Mouse (Mus musculus) intestine, postnatal 0 days (tissue): ENCODE results near the gene B9d1. TPM values are rescaled to one million over a fixed set of nuclear protein-coding genes. Genes with fewer than 3 reads are reported as not detected.

Experiments
- ATAC-seq: fragments of 200-750 bp; cut with Nextera tagmentation; 2 replicates; pipeline ENCODE4 v1.8.0; 2017; ENCODE audit warnings: mild to moderate bottlenecking, moderate TSS enrichment, moderate library complexity
- H3K27ac ChIP-seq: fragments of 300-500 bp; sonication (generic); 2 replicates; pipeline ENCODE4 v1.5.1; 2014; ENCODE audit warnings: mild to moderate bottlenecking, low read depth, low read length, moderate library complexity
- H3K27me3 ChIP-seq: fragments of 300-500 bp; sonication (generic); replicated peaks from 2 replicates; pipeline ENCODE4 v1.6.1; 2014; ENCODE audit warnings: low read length, mixed read lengths; ENCODE audit not compliant: control insufficient read depth, insufficient read depth
- H3K36me3 ChIP-seq: fragments of 300-500 bp; sonication (generic); 2 replicates; pipeline ENCODE4 v1.6.1; 2014; ENCODE audit warnings: mild to moderate bottlenecking, moderate library complexity; ENCODE audit not compliant: control insufficient read depth, insufficient read depth
- H3K4me1 ChIP-seq: fragments of 300-500 bp; sonication (generic); replicated peaks from 2 replicates; pipeline ENCODE4 v1.6.1; 2014; ENCODE audit warnings: antibody characterized with exemption, low read length, mixed read lengths; ENCODE audit not compliant: control insufficient read depth, insufficient read depth
- H3K4me2 ChIP-seq: fragments of 300-500 bp; sonication (generic); replicated peaks from 2 replicates; pipeline ENCODE4 v1.6.1; 2014; ENCODE audit warnings: low read depth, mild to moderate bottlenecking, moderate library complexity
- H3K4me3 ChIP-seq: fragments of 300-500 bp; sonication (generic); 2 replicates; pipeline ENCODE4 v1.5.1; 2014; ENCODE audit warnings: low read depth, low read length
- H3K9ac ChIP-seq: fragments of 300-500 bp; sonication (generic); 2 replicates; pipeline ENCODE4 v1.6.1; 2014; ENCODE audit warnings: mild to moderate bottlenecking, low read depth, low read length
- H3K9me3 ChIP-seq: fragments of 300-500 bp; sonication (generic); 2 replicates; pipeline ENCODE4 v1.6.1; 2016; ENCODE audit warnings: mixed run types; ENCODE audit not compliant: control insufficient read depth
- CTCF ChIP-seq: sonication (generic); IDR thresholded peaks from 2 replicates; pipeline ENCODE4 v1.5.1; 2016; ENCODE audit warnings: low read depth, mild to moderate bottlenecking, control low read depth, antibody characterized with exemption, moderate library complexity
- WGBS: fragments of 180-500 bp; shearing (Covaris S2); extraction: QIAGEN DNeasy Blood & Tissue Kit; methylation state at CpG from one replicate; pipeline ENCODE4 v1.1.7; 2014; 5-methylcytosine and 5-hydroxymethylcytosine counted together
- polyA plus RNA-seq: library from polyadenylated mRNA; unstranded; fragments of >200 nt; fragmentation: Nextera tagmentation; extraction: Ambion mirVana; gene quantifications from 2 replicates; pipeline ENCODE4 v1.2.1, GENCODE M21; 2015

Gene B9d1
- polyA plus RNA-seq, 1 experiment from 2014 or later = 6.1 TPM

DNA sequence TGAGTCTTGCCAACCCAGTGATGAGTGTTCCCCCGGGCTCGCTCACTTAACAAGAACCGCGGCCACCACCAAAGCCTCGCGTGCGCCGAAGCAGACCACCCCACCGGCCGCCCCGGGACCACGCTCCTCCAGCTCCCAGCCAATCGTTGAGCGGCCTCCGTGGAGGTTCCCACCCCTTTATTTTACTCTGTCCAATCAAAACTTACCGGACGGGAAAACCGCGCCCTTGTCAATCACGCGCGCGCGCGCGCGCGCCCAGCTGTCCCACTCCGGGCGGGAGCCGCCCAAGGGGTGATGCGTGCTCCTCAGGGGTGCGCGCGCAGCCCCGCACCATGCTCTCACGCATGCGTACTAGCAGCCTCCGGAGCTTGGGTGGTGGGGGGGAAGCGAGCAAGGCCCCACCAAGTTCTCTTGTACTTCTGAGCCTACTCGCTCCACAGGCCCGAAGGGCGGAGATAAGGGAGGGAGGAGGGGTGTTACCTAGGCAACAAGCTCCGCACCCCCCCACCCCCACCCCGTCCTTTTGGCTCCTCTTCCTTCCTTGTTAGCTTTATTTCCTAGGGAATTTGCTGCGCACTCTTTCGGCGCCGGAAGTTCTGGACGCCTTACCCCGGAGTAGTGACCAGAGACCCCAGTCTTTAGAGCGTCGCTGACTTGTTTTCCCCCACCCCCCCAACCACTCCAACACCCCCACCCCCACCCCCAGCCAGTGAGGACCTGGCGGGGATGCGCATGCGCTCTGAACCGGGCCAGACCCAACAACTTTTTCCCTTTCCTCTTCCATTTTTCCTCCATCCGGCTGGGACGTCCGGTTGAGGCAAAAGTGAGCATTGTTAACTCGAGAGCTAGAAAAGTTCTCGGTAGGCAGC is 10.6 kb upstream of the B9d1 start, which contains the start of gene Mapk7:
Gene Mapk7 (minus strand): TSS at position 278 of the 869 bp plus-strand sequence.
- WGBS = under 1% methylated on average over 61 of the region's 62 CpGs
- no peaks in the 10 kb centered on the region for H3K9me3 ChIP-seq
- peak within 1 kb of the TSS; percentile 82 for H3K4me2 ChIP-seq
- H3K36me3 ChIP-seq = peaks cover 23% of the 10 kb centered on the region
- peak within 1 kb of the TSS; percentile 90 for H3K4me3 ChIP-seq
- TF ChIP-seq CTCF = no peak
- peak within 1 kb of the TSS; percentile 69 for H3K9ac ChIP-seq
- no peaks in the 10 kb centered on the region for H3K27me3 ChIP-seq
- ATAC-seq = peak; percentile 96
- 0 out of 2 replicates have a peak, but pooled peaks cover 13% of the 10 kb centered on the region for H3K4me1 ChIP-seq
- peak within 1 kb of the TSS; percentile 82 for H3K27ac ChIP-seq

DNA sequence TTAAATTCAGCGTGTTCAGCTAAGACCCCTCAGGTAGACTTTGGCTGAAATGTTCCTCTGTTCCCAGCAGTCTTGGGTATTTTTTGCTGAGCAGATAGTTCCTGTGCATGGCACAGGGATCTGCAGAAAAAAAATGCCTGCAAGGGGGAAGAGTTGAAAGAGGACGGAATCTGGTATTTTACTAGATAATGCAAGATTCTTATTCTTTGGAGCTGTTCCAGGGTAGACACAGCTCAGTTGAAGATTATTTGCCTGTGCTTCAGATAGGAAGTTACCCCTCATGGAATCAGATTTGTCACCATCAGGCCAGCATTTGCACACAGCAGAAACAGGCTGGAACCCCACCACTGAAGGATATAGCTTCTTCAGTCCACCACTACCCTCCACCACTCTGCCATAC is 9.4 kb upstream of the B9d1 start:
- H3K4me3 ChIP-seq = no peak overlapping the region
- H3K9ac ChIP-seq = no peak overlapping the region
- no peak for TF ChIP-seq CTCF
- WGBS = 83% methylated on average over 2 of the region's 2 CpGs
- H3K9me3 ChIP-seq = no peaks in the 10 kb centered on the region
- no peak for ATAC-seq
- H3K27ac ChIP-seq = no peak overlapping the region
- no peak overlapping the region for H3K4me2 ChIP-seq
- 0 out of 2 replicates have a peak, but pooled peaks cover 13% of the 10 kb centered on the region for H3K4me1 ChIP-seq
- no peaks in the 10 kb centered on the region for H3K27me3 ChIP-seq
- peaks cover 12% of the 10 kb centered on the region for H3K36me3 ChIP-seq

DNA sequence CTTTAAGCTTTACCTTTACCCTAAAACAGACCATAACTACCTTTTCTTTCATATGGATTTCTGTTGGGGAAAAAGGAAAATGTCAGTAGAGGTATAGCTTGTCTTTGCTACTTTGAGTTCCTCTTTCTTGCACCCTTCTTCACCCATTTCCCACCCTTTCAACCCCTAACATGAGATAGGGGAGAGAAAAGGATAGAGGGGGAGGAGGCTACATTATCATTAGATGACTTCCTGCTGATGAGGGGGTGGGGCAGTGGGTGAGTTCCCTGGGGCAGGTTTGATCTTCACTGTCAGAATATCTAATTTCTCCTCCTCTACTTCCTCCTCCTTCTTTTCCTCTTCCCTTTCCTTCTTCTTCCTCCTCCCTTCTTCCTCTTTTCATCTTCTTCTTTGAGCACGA is 7.5 kb upstream of the B9d1 start:
- no peak for ATAC-seq
- no peak overlapping the region for H3K4me2 ChIP-seq
- TF ChIP-seq CTCF = no peak
- no peak overlapping the region for H3K9ac ChIP-seq
- 0 out of 2 replicates have a peak, but pooled peaks cover 13% of the 10 kb centered on the region for H3K4me1 ChIP-seq
- H3K4me3 ChIP-seq = no peak overlapping the region
- H3K9me3 ChIP-seq = no peaks in the 10 kb centered on the region
- H3K27me3 ChIP-seq = no peaks in the 10 kb centered on the region
- WGBS = 76% methylated on average over 1 of the region's 1 CpGs
- no peaks in the 10 kb centered on the region for H3K36me3 ChIP-seq
- no peak overlapping the region for H3K27ac ChIP-seq

DNA sequence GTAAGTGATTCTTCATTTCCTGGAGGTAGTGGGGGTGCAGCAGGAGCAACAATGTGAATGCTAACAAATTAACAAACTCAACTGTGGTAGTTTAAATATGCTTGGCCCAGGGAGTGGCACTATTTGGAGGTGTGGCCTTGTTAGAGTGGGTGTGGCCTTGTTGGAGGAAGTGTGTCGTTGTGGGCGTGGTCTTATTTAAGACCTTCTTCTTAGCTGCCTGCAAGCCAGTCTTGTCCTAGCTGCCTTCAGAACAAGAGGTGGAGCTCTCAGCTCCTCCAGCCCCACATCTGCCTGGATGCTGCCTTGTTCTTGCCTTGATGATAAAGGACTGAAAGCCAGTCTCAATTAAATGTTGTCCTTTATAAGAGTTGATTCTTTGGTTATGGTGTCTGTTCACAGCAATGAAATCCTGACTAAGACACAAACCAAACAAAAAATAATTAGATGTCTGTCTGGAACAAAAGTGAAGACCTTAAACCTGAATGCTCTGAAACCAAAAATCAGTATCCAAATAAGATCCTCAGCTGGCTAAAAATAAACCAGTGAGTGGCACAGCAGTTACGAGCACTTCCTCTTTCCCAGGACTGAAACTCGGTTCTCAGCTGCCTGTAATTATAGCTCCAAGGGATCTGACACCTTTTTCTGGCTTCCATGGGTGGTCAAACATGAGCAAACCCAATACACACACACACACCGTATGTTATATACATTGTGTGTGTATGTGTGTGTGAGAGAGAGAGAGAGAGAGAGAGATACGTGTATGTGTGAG is 6.0 kb upstream of the B9d1 start:
- no peaks in the 10 kb centered on the region for H3K9me3 ChIP-seq
- no peak overlapping the region for H3K4me3 ChIP-seq
- no peak overlapping the region for H3K9ac ChIP-seq
- no peaks in the 10 kb centered on the region for H3K27me3 ChIP-seq
- H3K4me1 ChIP-seq = 0 out of 2 replicates have a peak, but pooled peaks cover 5% of the 10 kb centered on the region
- H3K27ac ChIP-seq = no peak overlapping the region
- H3K4me2 ChIP-seq = no peak overlapping the region
- ATAC-seq = no peak
- TF ChIP-seq CTCF = no peak
- WGBS = 62% methylated on average over 6 of the region's 6 CpGs
- no peaks in the 10 kb centered on the region for H3K36me3 ChIP-seq

DNA sequence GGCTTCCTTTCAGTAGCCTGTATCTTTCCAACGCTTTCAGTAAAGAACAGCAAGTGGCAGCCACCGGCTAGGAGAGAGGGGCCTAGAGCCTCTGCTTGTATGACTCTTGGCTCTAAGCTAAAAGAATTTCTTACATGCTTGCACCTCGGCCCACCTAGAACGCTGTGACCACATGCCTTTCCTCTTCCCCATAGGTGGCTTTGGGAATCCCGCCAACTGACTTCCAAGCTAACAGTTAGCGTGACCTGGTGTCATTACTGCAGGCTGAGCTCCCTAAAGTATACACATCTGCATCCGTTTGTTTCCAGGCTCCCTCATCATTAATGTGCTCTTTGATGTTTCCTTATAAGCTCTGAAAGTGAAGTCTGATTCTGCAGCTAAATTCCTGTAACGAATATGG is 1.0 kb upstream of the B9d1 start:
- Histone ChIP-seq H3K36me3 (no peaks in the 10 kb centered on the region), H3K4me1 (no peaks in the 10 kb centered on the region), H3K9ac (no peak overlapping the region), H3K4me3 (no peak overlapping the region), H3K27me3 (no peaks in the 10 kb centered on the region), H3K4me2 (no peak overlapping the region), H3K27ac (no peak overlapping the region), H3K9me3 (no peaks in the 10 kb centered on the region)
- 80% methylated on average over 8 of the region's 8 CpGs for WGBS
- no peak for TF ChIP-seq CTCF
- no peak for ATAC-seq

DNA sequence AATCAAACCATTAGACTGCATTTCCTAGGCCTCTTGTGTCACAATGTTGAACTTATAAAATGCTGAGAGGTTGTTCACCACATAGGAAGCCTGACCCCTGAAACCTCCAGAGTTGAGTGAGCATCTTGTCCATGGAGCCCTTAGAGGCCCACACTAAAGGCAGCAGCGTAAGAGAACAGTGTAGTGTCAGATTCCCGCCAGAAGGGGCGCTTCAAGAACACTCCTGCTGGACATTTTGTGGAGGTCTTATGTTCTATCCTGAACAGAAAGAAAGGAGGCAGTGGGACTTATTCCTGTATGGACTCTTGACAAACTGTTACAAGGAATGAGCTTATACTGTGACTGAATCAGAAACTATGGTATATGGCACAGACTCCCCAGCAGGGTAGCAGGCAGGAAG is 10.0 kb downstream of the B9d1 start:
- Histone ChIP-seq H3K27ac (no peak overlapping the region), H3K36me3 (peaks cover 33% of the 10 kb centered on the region), H3K4me1 (no peaks in the 10 kb centered on the region), H3K27me3 (no peaks in the 10 kb centered on the region), H3K4me2 (no peak overlapping the region), H3K4me3 (no peak overlapping the region), H3K9ac (no peak overlapping the region), H3K9me3 (no peaks in the 10 kb centered on the region)
- WGBS = 44% methylated on average over 3 of the region's 3 CpGs
- no peak for ATAC-seq
- peak; percentile 75 for TF ChIP-seq CTCF
